Mouse (Mus musculus) kidney, adult 11 months (tissue): ENCODE data around the gene Nos1ap.

ENCODE experiments used
- DNase-seq: peaks from one replicate; pipeline ENCODE4 v3.0.0; 2022

Nos1ap gene

DNA sequence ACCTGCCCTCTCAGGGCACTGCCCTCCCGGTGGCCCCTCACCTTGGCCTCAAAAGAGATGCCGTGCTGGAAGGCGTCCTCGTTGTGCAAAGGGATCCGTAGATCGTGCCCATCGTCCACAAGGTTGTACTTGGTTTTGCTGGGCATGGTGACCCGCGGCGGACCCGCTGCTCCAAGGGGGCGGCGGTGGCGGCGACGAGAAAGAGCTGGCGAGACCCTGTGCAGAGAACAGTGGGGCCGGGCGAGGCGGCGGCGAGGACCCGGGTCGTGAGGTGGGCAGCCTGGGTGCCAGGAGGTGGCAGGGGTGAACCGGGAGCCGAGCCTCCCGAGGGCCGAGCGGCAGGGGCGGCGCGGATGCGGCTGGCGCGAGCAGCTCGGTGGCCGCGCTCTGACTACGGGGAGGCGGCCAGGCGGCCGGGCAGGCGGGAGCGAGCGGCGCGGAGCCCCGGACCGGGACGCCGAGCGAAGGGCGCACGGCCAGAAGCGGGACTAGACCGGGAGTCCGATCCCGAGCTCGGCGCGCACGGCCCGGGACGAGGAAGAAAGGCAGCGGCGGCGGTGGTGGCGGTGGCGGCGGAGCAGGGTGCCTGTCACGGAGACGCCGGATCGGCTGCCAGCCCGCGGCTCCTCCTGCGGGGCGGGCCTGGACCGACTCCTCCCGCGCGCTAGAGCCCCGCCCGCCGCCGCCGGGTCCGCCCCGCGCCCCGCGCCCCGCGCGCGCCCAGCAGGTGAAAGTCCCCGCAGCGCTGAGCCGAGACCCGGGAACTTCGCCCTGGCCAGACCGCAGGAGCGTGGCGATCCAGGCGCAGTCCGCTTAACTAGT, at the start of gene Nos1ap:
TSS of gene Nos1ap (minus strand) at position 643 of the 822 bp plus-strand sequence.
- DNase-seq: peak; percentile 88

DNA sequence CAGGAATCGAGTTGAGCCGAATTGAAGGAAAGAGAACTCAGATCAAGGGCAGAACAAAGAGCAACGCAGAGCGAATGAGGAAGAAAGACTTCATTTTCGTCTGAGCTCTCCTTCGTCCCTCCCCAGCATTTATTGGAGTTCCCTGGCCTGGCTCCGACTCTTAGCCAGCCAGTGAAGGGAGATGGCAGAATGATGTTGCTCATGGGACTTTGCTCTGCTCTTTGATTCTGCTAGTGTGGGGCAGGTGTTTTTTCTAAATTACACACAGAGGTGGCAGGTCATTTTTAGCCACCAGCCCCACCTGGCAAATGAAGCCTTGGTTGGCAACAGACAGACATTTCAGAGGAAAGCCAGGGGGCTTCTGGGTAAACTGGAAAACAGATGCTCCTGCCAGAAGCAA, 49.3 kb upstream of the Nos1ap start:
- no peak for DNase-seq

DNA sequence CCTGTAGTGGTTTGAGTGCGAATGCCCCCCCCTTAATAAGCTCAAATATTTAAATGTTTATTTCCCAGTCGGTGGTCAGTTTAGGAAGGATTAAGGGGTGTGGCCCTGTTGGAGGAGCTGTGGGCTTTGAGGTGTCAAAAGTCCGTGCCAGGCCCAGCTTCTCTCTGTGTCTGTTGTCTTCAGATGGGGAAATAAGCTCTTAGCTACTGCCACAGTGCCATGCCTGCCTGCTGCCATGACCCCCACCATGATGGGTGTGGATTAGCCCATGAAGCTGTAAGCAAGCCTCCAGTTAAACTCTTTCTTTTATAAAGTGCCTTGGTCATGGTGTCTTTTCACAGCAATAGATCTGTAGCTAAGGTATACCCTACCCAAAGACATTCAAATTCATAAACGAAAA, 43.2 kb upstream of the Nos1ap start:
- DNase-seq: no peak

GRCm38 (mm10) chr1:170632385-170632784, 42.7 kb upstream of the Nos1ap start:
- peak; percentile 72 for DNase-seq

GRCm38 (mm10) chr1:170631571-170631970, 41.9 kb upstream of the Nos1ap start:
- no peak for DNase-seq

DNA sequence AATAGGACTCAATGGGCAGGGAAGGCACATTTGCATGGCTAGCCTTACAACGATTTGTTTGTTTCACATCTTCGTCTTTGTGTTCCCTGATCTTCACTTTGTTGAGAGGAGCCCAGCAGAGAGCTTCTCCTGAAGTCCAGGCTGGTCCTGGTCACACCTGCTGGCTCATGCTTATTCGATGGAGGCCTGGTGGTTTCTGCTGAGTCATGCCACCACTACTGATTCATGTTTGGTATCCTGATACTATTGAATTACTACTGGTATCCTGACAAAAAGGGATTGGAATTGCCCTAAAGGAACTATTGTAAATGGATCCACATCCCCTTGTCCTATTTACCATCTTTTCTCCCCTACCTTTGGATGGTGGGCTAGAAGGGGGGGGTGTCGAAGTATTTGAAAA, 40.8 kb upstream of the Nos1ap start:
- DNase-seq: no peak

- no peak for DNase-seq
Observed at GRCm38 (mm10) chr1:170623432-170623831, 33.8 kb upstream of the Nos1ap start.

DNA sequence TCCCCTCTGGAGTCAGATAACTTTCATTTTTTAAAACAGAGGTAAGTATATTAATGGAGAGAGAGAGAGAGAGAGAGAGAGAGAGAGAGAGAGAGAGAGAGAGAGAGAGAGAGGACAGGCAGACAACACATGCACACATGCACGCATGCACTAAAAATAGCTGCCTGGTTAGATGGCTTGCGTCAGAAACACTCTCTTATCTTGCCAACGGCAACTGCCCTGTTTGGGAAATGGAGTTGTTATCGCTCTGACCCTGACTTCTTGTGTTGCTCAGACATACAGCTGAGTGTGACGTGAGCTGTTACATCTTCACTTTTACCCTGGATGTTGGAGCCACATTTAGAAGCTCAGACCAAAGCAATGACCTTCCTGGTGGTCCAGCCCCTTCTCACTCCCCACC, 33.3 kb upstream of the Nos1ap start:
- no peak for DNase-seq

GRCm38 (mm10) chr1:170619686-170620374, 30.2 kb upstream of the Nos1ap start:
- no peak for DNase-seq

DNA sequence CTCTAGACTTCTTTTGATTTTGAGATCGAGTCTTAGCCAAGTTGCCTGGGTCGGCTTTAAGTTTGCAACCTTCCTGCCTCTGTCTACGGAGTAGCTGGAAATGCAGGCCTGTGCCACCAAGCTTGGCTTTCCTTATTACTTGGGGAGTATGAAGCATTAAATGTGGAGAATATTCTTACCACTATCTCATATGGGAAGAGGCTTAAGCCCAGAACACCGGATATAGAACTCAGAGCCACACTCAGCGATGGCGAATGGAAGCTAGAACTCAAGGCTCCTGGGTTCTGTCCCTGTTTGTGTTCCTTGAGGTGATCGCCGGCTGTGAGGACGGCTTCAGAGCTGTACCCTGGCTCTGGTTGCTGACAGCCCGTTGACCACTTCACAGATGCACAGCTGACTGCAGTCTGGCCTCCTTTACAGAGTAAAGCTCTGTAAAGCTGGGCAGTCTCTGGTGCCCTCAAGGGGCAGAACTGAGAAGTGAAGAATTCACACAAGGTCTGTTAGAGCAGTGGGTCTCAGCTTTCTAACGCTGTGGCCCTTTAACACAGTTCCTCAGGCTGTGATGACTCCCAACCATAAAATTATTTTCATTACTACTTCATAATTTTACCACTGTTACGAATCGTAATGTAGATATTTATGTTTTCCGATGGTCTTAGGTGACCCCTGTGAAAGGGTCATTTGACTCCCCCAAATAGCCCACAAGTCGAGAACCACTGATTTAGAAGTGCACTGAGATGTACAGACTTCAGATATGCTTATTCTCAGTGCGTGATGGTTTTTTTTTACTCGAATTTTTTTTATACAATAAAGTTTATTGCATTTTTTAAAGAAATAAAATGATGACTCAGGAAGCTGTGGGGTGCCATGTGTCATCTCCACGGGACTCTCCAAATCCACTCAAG, 23.6 kb upstream of the Nos1ap start:
- peak; percentile 52 for DNase-seq

DNA sequence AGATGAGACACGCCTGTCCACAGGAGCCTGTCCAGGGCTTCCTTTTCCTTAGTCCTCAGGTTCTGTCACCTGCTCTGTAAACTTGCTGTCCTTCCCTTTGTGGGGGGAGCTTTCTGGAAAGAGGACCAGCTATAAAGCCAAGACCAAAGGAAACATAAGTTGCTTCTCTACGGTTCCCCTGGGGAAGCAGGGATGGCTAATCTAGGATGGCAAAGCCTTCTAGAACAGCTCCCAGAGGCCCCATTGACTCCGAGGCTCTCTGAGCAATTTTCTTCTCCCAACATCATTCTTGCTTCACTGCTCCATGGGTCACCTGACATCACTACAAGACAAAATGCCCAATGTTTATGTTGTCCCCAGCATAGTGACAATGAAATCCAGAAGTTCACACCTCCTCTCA, 22.0 kb upstream of the Nos1ap start:
- no peak for DNase-seq

GRCm38 (mm10) chr1:170610695-170611094, 21.0 kb upstream of the Nos1ap start:
- no peak for DNase-seq

GRCm38 (mm10) chr1:170610289-170610688, 20.6 kb upstream of the Nos1ap start:
- no peak for DNase-seq

DNA sequence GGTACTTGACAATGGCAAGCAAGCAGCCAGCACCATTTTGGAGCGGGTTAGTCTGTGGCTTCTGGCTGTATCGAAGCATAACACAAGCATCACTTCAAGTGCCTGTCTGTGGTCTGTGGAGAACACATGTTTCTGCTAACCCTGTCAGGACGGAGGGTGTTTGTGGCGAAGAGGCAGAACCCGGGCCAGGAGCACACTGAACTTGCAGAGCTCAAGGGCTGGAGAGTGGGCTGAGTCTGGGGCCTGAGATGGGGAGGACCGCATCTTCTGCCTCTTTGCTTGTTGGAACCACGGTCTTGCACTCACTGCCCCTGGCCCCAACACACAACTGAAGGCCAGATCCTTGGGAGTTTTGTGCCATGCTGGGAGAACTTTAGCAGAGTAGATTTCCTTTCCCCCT, 20.2 kb upstream of the Nos1ap start:
- DNase-seq: no peak

- no peak for DNase-seq
Observed at GRCm38 (mm10) chr1:170608461-170609071, 18.9 kb upstream of the Nos1ap start.

- DNase-seq: no peak
Observed at GRCm38 (mm10) chr1:170607231-170607917, 17.7 kb upstream of the Nos1ap start.

DNA sequence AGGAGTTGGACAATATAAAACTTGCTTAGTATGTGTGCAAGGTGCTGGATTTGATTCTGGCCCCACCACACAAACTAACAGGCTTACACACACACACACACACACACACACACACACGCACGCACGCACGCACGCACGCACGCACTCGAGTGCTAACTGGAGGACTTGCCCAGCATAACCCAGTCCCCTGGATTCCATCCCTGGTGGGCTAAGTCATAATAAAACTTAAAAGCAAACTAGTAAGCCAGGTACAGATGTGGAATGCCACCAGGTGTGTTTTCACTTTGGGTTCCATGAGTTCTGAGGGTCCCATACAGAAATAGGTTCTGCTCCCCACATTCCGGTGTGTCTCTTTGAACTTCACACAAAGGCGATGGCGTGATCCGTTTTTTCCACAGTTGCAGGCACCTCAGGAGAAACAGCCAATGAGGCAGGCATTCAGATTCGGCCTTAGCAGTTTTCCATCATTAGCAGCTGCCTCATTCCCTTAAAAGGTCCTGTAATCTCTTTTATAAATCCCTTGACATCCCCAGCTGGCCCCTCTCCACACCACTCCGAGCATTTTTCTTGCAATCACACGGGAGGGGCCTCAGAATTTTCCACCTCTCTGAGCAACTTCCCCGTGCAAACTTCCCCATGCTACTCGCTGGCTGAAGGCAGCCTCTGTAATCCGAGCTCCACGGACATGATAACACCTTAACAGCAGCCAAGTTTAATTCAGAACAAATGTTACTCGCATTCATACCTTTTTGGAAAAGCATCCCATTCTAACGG, 15.8 kb upstream of the Nos1ap start:
- DNase-seq: no peak

GRCm38 (mm10) chr1:170594575-170594974, 4.9 kb upstream of the Nos1ap start:
- no peak for DNase-seq

- DNase-seq: no peak
Observed at GRCm38 (mm10) chr1:170590531-170590930, 870 bp upstream of the Nos1ap start.

- DNase-seq: no peak
Observed at GRCm38 (mm10) chr1:170590041-170590360, 340 bp upstream of the Nos1ap start.

- peak; percentile 27 for DNase-seq
Observed at GRCm38 (mm10) chr1:170588879-170589218, 812 bp downstream of the Nos1ap start.

GRCm38 (mm10) chr1:170588353-170588752, 1.3 kb downstream of the Nos1ap start:
- peak; percentile 72 for DNase-seq
